Mouse (Mus musculus) embryonic facial prominence, embryonic 10.5 days (tissue): ENCODE data around the gene Eya3. TPM values are rescaled to one million over a fixed set of nuclear protein-coding genes. Genes with fewer than 3 reads are reported as not detected.
"Not testable (repeated sequence)": the region's sequence is repeated elsewhere in the genome, so short reads cannot be mapped to it uniquely, and the experiment has no call there.

ENCODE experiments used
- DNase-seq: peaks from one replicate; pipeline ENCODE4 v3.0.0-alpha.2; 2017; ENCODE audit warnings: low spot score
- H3K27ac ChIP-seq: fragments of 300-500 bp; sonication (generic); replicated peaks from 2 replicates; pipeline ENCODE4 v1.5.1; 2016; ENCODE audit warnings: mild to moderate bottlenecking
- H3K27me3 ChIP-seq: fragments of 300-500 bp; sonication (generic); replicated peaks from 2 replicates; pipeline ENCODE4 v1.6.1; 2016; ENCODE audit warnings: low read depth, mild to moderate bottlenecking; ENCODE audit not compliant: poor library complexity, severe bottlenecking
- H3K36me3 ChIP-seq: fragments of 300-500 bp; sonication (generic); replicated peaks from 2 replicates; pipeline ENCODE4 v1.6.1; 2016; ENCODE audit warnings: mild to moderate bottlenecking, moderate library complexity
- H3K4me1 ChIP-seq: fragments of 300-500 bp; sonication (generic); 2 replicates; pipeline ENCODE4 v1.6.1; 2016
- H3K4me3 ChIP-seq: fragments of 300-500 bp; sonication (generic); 2 replicates; pipeline ENCODE4 v1.5.1; 2016; ENCODE audit warnings: mild to moderate bottlenecking, moderate library complexity
- H3K9me3 ChIP-seq: fragments of 300-500 bp; sonication (generic); 2 replicates; pipeline ENCODE4 v1.6.1; 2016; ENCODE audit warnings: mild to moderate bottlenecking
- WGBS: fragments of 180-500 bp; shearing (Covaris S2); methylation state at CpG from one replicate; pipeline ENCODE4 v1.1.7; 2016; 5-methylcytosine and 5-hydroxymethylcytosine counted together
- polyA plus RNA-seq: library from polyadenylated mRNA; unstranded; fragments of >200 nt; fragmentation: Nextera tagmentation; extraction: Ambion mirVana; gene quantifications from 2 replicates; pipeline ENCODE4 v1.2.1, GENCODE M21; 2016

The Eya3 gene
- polyA plus RNA-seq, 1 experiment from 2014 or later, result 39.9 TPM

DNA sequence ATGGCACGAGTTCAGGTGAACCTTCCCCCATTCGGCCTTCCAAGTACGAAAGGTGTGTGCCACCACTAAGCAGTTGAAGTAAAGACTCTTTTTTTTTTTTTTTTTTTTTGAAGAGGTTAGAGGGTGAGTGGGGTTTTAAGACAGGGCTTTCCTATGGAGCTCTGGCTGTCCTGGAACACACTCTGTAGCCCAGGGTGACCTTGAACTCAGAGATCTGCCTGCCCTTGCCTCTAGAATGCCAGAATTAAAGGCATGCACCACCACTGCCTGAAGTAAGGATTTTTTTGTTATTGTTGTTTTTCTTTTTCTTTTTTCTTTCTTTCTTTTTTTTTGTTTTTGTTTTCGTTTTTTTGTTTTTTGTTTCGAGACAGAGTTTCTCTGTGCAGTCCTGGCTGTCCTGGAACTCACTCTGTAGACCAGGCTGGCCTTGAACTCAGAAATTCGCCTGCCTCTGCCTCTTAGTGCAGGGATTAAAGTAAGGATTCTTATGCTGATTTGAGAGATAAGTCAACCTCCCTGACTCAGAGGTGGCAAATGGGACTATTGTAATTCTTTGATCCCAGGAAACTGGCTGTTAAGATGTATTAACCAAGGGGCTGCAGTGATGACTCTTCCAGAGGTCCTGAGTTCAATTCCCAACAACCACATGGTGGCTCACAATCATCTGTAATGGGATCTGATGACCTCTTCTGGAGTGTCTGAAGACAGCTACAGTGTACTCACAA, 110.6 kb downstream of the Eya3 start:
- no peaks in the 10 kb centered on the region for H3K27me3 ChIP-seq
- DNase-seq, result no peak
- 86% methylated on average over 6 of the region's 6 CpGs for WGBS
- H3K4me3 ChIP-seq, result no peak overlapping the region
- no peaks in the 10 kb centered on the region for H3K9me3 ChIP-seq
- no peak overlapping the region for H3K27ac ChIP-seq
- H3K36me3 ChIP-seq, result no peaks in the 10 kb centered on the region
- H3K4me1 ChIP-seq, result peaks cover 3% of the 10 kb centered on the region; the same call in 1 of the 2 replicates

DNA sequence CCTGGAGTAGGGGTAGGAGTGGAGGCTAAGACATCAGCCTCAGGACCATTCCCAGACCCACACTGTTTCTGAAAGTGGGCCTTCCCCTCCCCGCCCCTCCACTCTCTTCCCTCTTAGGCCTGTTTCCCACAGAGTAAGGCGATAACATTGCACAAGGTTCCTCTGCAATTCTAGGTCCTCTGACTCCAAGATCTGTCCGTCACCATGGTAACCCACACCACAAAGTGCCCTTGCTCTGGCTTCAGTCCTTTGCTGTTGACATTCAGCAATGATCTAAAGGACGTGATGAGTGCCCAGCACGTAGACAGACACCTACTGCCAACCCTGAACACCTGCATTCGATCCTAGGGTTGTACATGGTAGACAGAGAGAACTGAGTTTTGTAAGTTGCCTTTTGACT, 114.2 kb downstream of the Eya3 start:
- H3K27me3 ChIP-seq, result peaks cover 31% of the 10 kb centered on the region
- H3K9me3 ChIP-seq, result no peaks in the 10 kb centered on the region
- no peak for DNase-seq
- H3K4me1 ChIP-seq, result peaks cover 14% of the 10 kb centered on the region
- H3K4me3 ChIP-seq, result no peak overlapping the region
- H3K27ac ChIP-seq, result no peak overlapping the region
- no peaks in the 10 kb centered on the region for H3K36me3 ChIP-seq
- WGBS, result 76% methylated on average over 6 of the region's 6 CpGs

DNA sequence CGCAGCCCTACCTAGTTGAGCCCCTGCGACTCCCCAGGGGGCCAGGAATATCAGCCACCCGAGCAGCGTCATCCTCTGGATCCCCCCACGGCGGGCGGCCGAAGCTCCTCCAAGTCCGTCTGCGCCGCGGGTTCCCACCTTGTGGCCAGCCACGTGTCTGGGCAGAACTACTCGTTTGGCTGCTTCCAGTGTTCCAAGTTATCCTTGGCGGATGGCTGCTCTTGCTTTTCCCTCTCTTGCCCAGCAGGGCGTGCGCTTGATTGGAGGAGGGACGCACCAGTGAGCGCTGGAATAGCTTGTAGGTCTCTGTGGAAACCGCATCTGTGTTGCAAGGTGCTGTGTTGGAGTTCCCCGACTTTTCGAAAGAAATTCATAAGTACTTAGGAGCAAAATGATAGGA, 118.2 kb downstream of the Eya3 start, which contains the start of gene Smpdl3b:
Gene Smpdl3b, minus strand, starts transcription at position 279 of the 400 bp plus-strand sequence.
- WGBS, result 2% methylated on average over 22 of the region's 22 CpGs
- DNase-seq, result peak; percentile 88
- H3K4me3 ChIP-seq, result peak within 1 kb of the TSS; percentile 60

DNA sequence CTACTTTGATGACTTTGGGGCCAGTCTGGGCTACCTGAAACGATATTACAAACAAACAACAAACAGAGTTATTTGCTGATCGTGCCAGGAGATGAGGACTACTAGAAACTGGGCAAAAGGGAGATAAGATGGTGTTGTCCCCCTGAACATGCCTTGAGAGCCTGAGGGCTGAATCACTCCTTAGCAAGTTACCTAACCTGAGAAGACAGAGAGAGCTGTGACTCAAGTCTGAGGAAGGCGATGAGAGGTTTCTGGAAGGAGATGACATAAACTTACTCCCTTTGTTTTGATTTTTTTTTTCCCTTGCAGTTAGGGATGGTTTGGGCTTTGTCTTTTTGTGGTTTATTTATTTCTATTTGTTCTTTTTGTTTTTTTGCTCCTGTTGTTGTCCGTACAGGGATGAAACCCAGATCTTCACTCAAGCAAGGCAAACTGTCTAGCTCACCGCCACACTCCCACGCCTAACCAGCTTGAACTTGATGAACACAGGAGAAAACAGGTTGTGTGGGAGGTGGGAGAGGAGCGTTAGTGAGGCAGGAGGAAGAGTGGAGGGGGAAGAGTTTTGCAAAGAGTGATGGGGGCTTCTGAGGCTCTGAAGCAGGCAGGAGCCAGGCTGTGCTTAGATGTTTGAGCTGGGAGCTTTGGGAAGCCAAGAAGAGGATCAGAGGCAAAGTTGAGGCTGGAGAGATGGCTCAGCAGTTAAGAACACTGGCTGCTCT, 119.0 kb downstream of the Eya3 start:
- DNase-seq, result no peak
- no peak overlapping the region for H3K27ac ChIP-seq
- no peaks in the 10 kb centered on the region for H3K36me3 ChIP-seq
- 85% methylated on average over 7 of the region's 7 CpGs for WGBS
- H3K4me1 ChIP-seq, result peaks cover 11% of the 10 kb centered on the region
- H3K9me3 ChIP-seq, result no peaks in the 10 kb centered on the region
- peaks cover 40% of the 10 kb centered on the region for H3K27me3 ChIP-seq
- H3K4me3 ChIP-seq, result no peak overlapping the region; the same call in 1 of the 2 replicates

More for the DNA sequence above, 118.2 kb downstream of the Eya3 start, which contains the start of gene Smpdl3b:
- Histone ChIP-seq H3K27ac (peak within 1 kb of the TSS; percentile 77), H3K4me1 (peaks cover 14% of the 10 kb centered on the region), H3K9me3 (no peaks in the 10 kb centered on the region), H3K27me3 (peaks cover 40% of the 10 kb centered on the region), H3K36me3 (no peaks in the 10 kb centered on the region)

DNA sequence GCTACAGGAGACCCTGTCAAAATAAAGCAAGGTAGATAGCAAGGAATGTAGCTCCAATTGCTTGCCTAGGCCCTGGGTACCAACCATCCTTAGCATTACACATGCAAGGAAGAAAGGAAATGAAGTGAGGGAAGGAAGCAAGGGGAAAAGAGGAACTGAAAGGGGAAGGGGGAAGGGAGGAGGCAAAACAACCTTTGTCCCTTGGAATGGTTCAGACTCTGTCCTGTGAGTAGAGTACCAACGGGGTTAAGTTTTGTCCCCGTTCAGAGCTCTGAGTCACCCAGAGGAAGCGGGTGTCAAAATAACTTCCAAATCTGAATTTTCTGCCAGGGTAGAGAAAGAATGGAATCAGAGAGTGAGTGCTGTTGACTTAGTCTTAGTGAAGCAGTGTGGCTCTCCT, 121.5 kb downstream of the Eya3 start:
- Histone ChIP-seq H3K27me3 (peaks cover 36% of the 10 kb centered on the region), H3K4me1 (peaks cover 11% of the 10 kb centered on the region), H3K4me3 (no peak overlapping the region), H3K9me3 (no peaks in the 10 kb centered on the region), H3K36me3 (no peaks in the 10 kb centered on the region), H3K27ac (no peak overlapping the region)
- WGBS, result 78% methylated on average over 3 of the region's 3 CpGs
- DNase-seq, result no peak

DNA sequence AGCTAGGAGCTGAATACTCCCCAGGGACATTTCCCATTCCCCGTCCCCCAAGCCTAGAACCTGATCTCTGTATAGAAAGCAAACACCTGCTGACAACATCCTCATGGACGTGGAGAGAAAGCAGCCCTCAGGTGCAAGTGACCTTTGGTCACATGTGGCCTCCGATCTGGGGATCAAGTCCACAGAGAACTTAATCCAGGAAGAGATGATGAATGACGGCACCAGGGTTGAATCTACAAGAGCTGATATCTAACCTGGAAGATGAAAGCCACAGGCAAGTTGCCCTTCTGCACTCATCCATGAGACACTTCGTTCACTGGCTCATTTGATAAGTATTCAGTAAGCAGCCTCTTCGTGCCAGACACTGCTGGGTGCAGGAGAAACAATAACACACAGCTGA, 123.8 kb downstream of the Eya3 start:
- DNase-seq, result no peak
- Histone ChIP-seq H3K36me3 (no peaks in the 10 kb centered on the region), H3K9me3 (no peaks in the 10 kb centered on the region), H3K4me3 (no peak overlapping the region), H3K4me1 (no peaks in the 10 kb centered on the region), H3K27ac (no peak overlapping the region), H3K27me3 (peaks cover 13% of the 10 kb centered on the region)
- WGBS, result 76% methylated on average over 6 of the region's 6 CpGs

DNA sequence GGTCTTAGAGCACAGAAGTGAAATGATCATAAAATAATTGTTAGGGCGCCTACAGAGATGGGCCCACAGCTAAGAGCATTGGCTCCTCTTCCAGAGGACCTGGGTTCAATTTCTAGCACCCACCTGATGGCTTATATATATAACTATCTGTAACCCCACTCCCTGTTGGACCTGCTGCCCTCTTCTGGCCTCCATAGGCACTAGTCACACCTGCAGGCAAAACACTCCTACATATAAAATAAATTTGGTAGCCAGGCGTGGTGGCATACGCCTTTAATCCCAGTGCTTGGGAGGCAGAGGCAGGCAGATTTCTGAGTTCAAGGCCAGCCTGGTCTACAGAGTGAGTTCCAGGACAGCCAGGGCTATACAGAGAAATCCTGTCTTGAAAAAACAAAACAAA, 124.3 kb downstream of the Eya3 start:
- not testable (repeated sequence) for DNase-seq, H3K27ac ChIP-seq, H3K4me3 ChIP-seq, H3K36me3 ChIP-seq, H3K4me1 ChIP-seq, H3K27me3 ChIP-seq, H3K9me3 ChIP-seq
- 87% methylated on average over 3 of the region's 3 CpGs for whole genome bisulfite sequencing

DNA sequence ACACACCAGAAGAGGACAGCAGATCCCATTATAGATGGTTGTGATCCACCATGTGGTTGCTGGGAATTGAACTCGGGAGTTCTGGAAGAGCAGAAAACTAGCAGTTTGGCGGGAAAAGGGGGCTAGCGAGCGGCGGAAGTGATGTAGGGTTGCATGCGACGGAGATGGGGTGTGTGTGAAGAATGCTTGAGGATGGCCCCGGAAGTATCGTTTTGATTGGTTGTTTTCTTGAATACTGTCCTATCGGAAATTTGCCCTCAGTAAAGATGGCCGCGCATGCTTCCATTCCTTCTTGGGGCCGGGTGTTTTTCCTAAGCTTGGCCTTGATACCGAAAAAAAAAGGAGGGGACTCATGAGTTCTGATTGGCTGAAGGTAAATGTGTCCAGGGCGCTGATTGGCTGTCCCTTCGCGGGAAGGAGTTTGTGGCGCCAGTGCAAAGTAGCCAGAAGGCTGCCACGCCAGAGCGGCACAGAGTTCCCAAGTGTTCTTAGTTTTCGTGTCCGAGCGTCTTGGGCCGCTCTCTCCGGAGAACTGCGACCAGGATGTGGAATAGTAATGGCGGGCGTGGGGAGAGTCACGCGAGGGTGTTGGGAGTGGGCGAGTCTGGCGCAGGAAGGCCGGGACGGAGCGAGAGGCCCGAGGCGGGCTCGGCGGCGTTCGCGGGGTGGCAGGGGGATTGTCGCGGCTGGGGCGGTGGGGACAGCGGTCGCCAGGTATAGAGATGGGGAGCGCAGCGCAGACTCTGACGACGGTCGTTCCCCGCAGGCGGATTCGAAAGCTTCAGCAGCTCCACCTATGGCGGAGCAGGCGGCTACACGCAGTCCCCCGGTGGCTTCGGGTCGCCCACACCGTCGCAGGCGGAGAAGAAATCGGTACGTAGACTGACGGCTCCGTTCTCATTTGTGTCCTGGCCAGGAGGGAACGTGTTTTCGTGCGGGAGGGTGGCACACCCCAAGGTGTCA, 129.4 kb downstream of the Eya3 start, which contains the start of gene Rpa2:
Gene Rpa2, plus strand, starts transcription at position 419 of the 963 bp plus-strand sequence.
- H3K27ac ChIP-seq, result peak within 1 kb of the TSS; percentile 90
- H3K36me3 ChIP-seq, result peaks cover 37% of the 10 kb centered on the region
- peak; percentile 96 for DNase-seq
- peak within 1 kb of the TSS; percentile 91 for H3K4me3 ChIP-seq
- peaks cover 10% of the 10 kb centered on the region for H3K4me1 ChIP-seq
- no peaks in the 10 kb centered on the region for H3K27me3 ChIP-seq
- no peaks in the 10 kb centered on the region for H3K9me3 ChIP-seq
- WGBS, result under 1% methylated on average over 71 of the region's 71 CpGs

DNA sequence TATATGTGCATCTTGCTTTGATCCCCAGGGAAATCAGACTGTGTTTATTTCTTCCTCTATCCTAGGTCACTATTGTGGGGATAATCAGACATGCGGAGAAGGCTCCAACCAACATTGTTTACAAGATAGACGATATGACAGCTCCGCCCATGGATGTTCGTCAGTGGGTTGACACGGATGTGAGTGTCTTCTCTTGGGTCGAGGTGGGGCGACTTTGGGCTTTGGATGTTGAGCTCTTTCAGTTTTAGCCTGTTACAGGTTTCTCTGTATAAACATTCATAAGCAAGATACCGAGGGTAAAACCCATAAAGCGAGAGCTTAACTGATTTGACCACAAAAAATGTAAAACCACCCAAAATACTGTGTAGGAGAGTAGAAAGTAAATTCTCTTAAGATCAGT, 133.0 kb downstream of the Eya3 start:
- no peak for DNase-seq
- no peak overlapping the region for H3K27ac ChIP-seq
- 95% methylated on average over 9 of the region's 9 CpGs for WGBS
- H3K27me3 ChIP-seq, result no peaks in the 10 kb centered on the region
- H3K4me3 ChIP-seq, result no peak overlapping the region
- H3K36me3 ChIP-seq, result peaks cover 73% of the 10 kb centered on the region
- H3K9me3 ChIP-seq, result no peaks in the 10 kb centered on the region
- peaks cover 10% of the 10 kb centered on the region for H3K4me1 ChIP-seq

Other genes with a start within 250 kb of the Eya3 start
- 25.9 and 27.4 TPM in 2 replicates for gene Phactr4, start 216.5 kb upstream of the Eya3 start, polyA plus RNA-seq
- gene Med18, start 175.1 kb upstream of the Eya3 start, polyA plus RNA-seq, result 37.0 and 41.7 TPM in 2 replicates
- gene Sesn2, start 128.5 kb upstream of the Eya3 start, polyA plus RNA-seq, result 12.3 and 13.3 TPM in 2 replicates
- 1,009 and 1,074 TPM in 2 replicates for gene Atpif1, start 105.3 kb upstream of the Eya3 start, polyA plus RNA-seq
- 222 TPM in 2 replicates for gene Dnajc8, start 103.4 kb upstream of the Eya3 start, polyA plus RNA-seq
- 0.28 and 0.44 TPM in 2 replicates for gene Ptafr, start 74.9 kb upstream of the Eya3 start, polyA plus RNA-seq
- gene Xkr8, start 93.6 kb downstream of the Eya3 start, polyA plus RNA-seq, result 5.1 and 5.7 TPM in 2 replicates
- 4.3 and 4.4 TPM in 2 replicates for gene Smpdl3b, start 118.3 kb downstream of the Eya3 start, polyA plus RNA-seq
- gene Rpa2, start 129.3 kb downstream of the Eya3 start, polyA plus RNA-seq, result 173 and 192 TPM in 2 replicates
- gene Themis2, start 157.4 kb downstream of the Eya3 start, polyA plus RNA-seq, result 0.69 and 0.80 TPM in 2 replicates
- 80.3 and 81.8 TPM in 2 replicates for gene Ppp1r8, start 204.2 kb downstream of the Eya3 start, polyA plus RNA-seq
- gene Stx12, start 245.5 kb downstream of the Eya3 start, polyA plus RNA-seq, result 53.5 and 58.7 TPM in 2 replicates